Mouse (Mus musculus) lung, postnatal 25 days (tissue): ENCODE data around the gene Syt9.

Experiments used
- DNase-seq: peaks from one replicate; pipeline ENCODE4 v3.0.0; 2022; ENCODE audit warnings: low spot score

Gene Syt9

DNA sequence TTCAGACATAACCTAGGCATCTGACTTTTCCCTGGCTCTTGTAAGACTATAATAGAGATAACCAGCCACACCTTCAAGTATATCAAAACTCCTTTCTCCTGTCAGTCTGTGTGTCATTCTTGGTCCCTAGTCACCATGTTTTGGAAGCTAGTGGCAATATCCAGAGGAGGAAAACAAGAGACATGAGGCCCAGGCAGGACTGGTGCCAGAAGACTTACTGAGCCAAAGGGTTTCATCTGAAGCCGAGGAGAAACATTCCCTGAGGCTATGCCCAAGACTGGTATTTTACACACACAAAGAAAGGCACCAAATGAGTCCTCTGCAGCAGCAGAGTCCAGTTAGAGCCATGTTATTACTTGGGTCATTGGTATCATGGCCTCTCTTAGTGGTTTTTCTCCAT is 174.5 kb downstream of the Syt9 start:
- no peak for DNase-seq

DNA sequence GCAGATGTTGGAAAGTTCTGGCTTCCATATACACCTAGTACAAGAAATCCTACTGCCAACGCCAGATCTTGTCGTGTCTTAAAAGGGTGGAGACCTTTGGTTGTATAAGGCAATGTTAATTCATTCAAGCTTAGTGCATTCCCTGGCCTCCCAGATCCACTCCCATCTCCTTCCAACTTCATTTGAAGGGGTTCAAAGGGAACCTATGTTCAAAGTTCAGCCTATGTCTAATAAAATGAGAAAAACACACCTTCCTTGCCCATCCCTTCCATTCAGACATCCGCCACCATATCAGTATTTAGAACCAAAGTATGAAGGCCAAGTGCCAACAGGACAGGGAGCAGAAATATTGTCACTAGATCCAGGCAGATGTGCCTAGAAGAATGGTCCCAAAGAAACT is 177.3 kb downstream of the Syt9 start:
- no peak for DNase-seq

DNA sequence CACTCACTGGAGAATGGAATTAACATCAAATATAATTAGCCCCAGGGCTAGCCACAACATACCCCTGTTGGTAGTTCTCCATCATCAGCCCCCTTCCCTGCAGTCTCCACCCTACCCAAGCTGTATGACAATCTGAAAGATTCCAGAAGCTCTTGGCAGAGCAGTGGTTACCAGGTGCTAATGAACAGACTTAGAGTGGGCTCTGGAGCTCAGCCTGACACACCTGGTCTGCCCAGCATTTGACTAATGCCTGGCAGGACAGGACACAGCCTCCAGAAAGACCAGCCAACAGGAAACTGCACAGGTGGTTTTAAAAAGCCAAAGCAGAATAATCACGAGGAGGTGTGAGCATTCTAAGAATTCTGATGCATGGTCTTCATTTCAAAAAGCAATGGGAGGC is 182.9 kb downstream of the Syt9 start:
- DNase-seq = no peak

DNA sequence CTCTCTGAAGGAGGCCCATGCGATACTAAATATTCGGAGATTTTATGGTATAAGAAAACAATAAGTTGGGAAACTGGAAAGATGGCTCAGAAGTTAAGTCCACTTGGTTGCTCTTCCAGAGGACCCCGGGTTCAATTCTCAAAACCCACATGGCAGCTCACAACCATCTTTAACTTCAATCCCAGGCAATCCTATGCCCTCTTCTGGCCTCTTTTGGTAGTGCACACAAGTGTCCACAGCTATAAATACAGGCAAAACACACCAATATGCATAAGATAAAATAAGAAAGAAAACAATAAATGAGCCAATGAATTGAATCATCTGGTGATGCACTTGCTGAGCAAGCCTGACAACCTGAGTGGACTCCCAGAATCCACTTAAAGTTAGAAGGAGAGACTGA is 185.4 kb downstream of the Syt9 start:
- DNase-seq = no peak

DNA sequence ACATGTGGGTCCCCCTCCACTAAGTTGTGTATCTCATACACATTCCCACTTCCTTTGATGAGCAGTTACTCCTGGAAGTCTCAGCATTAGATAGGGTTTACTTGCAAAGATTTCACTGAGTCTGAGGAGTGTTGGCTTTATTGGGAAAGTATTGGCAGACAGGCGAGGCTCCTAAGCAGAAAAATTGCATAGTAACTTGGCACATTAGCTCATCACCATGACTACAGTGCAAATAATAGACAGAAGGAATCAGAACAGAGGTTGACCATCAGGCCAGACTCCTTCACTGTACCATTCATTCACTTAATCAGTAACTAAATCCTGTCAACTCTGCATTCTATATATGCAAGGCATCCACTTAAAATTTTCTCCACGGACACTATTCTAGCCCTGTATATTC is 190.1 kb downstream of the Syt9 start:
- DNase-seq = peak; percentile 44

DNA sequence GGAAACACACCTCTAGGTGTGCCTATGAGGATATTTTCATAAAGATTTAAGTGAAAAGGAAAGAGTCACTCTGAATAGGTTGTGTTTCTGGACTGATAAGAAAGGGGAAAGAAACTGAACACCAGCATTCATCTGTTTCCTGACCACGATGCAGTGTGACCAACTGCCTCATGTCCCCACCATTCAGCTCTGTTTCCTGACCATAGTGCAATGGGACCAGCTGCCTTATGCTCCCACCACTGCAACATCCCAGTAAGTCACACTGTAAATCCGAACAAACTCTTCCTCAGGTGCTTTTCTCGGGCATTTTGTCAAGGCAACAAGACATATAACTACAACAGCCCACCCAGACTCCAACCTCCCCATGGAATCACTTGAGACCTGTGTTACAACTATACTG is 191.1 kb downstream of the Syt9 start:
- no peak for DNase-seq

DNA sequence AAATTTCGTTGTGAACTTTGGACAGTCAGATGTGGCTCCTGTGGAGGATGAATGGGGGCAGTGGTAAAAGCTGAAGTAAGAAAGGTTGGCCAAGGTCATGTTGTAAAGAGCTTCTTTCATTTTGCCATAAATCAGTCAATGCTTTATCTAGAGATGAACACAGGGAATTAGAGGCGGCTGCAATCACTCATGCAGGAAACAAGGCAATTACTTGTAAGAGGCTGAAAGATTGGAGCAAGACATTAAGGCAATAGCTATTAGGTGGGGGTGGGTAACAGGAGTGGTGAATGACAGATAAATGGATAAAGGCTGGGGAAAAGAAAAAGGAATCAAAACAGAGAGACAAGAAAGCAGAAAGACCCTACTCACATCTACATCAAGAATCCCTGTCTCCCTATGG is 193.2 kb downstream of the Syt9 start:
- no peak for DNase-seq

DNA sequence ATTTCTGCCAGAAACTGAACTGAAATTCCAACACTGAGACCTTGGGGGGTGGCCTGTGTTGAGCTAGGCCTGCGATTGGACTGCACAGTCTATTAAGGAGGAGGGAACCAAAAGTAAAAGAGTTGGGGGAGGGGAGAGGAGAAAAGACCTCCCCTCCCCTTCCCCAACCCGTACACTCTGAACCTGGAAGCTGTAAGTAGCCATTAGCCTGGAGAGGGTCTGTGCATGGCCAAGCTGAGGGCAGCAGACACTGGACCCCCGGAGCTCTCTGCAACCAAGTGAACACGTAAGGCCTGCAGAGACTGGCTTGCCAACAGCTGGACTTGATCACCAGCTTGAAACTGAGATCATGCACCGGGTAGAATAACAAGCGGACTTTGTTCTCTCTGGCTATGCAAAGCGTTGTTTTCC is 196.7 kb downstream of the Syt9 start, which contains the start of gene Olfml1:
Olfml1 (plus strand) TSS at position 186 of the 411 bp plus-strand sequence.
- peak; percentile 35 for DNase-seq

DNA sequence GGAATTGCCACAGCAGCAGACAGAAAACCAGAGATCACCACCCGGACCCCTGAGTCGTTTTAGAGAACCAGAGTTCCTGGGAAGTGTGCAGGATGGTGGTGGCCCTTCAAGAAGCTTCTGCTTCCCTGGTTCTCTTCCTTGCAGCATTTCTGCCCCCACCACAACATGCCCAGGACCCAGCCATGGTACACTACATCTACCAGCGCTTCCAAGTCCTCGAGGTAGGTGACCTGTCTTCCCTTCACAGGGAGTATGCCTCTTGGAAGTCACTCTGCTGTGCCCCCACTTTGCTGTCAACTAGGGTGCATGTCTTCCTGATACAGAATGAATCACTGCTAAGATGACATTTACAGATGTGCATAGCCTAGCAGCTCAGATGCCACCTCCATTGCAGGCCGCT is 197.1 kb downstream of the Syt9 start:
- no peak for DNase-seq

DNA sequence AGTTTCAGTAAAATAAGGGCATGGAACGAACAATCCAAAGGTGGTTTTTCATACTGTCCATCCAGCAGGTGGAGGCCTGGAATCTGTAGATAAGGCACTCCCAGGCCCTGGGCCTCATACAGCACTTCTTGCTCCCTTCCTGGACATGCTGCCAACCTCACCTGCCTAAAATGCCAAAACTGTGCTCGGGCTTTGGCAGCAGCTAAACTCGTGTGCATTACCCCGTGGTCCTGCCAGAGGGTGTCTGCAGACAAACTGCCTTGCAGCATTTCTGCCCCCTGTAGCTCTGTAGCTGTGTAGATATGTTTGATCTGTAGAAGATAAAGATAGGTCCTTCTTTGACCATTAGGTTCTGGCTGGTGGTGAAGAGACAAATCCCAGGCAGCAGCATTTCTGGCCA is 198.4 kb downstream of the Syt9 start:
- DNase-seq = no peak

DNA sequence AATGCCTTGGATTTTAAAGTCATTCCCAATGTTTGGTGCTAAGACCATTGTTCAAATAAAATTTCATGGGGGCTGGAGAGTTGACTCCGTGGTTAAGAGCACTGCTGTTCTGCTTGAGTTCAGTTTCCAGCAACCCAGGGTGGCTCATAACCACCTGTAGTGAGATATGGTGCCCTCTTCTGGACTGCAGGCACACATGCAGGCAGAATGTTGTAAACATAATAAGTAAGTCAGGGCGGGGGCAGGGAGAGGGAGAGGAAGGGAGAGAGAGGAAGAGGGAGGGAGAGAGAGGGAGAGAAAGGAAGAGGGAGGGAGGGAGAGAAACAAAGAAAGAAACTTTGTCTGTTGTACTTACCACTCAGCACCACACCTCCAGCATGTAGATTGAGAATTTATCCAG is 203.3 kb downstream of the Syt9 start:
- DNase-seq = no peak

DNA sequence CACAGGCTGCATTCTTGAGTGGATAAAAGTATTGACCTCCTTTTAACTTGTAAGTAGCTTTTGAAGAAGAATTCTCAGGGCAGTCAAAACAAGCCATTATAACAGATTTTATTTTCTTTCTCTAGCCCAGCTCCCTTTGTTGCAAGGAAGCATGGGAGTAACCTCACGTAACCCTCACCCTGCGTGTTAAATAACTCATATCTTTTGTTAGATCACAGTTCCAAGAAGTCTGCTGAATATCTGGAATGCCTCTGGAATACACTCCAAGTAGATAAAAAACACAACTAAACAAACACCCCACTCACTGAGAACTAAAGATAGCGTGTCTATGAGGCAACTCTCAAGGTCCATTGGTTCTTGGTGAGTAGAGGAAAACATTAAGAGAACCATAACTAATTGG is 203.7 kb downstream of the Syt9 start:
- no peak for DNase-seq

DNA sequence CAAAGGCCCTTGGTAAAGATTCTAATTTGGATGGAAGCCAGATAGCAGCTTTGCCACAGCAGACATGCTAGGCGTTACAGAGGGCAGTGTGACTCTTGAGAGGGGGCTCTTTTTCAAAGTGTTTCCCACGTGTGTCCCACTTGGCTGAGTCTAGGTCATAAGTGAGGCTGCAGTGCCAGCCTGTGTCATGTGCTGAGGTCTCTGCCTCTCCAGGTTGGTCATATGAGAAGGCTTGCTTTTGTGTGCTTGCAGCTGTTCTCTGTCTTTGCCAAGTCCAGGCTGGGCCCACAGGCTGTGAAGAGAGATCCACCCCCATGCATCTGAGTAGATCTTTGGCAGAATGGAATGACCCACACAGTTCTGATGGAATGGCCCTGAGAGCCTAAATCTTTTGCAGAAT is 222.1 kb downstream of the Syt9 start:
- DNase-seq = no peak

DNA sequence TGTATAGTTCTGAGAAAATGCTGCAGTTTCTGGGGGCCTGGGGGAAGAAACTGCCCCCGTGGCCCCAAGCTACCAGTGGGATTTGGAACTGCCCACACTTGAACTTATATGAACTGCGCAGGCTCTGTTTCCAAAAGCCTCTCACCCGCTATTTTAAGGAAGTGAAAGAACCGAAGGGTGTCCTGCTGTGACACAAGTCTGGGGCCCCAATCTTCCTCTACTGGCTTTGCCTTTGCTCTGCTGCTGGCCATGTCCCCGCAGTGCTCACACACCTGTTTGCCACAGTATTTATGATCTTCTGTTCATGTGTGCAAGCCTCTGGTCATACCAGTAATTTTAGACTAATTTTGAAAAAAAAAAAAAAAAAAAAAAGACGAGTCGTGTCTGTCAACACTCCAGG is 223.4 kb downstream of the Syt9 start:
- DNase-seq = peak; percentile 28

DNA sequence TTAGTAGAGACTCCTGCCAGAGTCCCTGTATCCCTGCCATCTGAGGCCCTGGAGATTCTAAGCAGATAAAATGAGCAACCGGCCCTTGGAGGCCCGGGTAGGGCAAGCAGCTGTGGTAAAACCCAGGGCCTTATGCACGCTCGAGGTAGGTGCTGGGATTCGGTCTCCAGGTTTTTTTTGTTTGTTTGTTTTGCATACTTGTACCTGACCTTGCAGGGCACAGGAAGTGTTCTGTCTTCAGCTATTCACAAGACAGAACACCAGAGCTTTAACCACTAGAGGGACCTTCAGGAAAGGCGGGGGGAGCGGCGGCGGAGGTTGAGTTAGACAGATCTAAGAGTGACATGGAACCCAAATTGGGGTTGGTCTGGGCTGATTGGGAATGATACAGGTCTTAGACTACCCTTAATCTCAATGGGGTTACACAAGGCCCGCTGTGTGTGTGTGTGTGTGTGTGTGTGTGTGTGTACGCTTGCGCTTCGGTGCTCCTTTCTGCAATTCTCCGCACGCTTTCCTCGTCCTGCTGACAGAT is 223.9 kb downstream of the Syt9 start:
- peak; percentile 68 for DNase-seq

DNA sequence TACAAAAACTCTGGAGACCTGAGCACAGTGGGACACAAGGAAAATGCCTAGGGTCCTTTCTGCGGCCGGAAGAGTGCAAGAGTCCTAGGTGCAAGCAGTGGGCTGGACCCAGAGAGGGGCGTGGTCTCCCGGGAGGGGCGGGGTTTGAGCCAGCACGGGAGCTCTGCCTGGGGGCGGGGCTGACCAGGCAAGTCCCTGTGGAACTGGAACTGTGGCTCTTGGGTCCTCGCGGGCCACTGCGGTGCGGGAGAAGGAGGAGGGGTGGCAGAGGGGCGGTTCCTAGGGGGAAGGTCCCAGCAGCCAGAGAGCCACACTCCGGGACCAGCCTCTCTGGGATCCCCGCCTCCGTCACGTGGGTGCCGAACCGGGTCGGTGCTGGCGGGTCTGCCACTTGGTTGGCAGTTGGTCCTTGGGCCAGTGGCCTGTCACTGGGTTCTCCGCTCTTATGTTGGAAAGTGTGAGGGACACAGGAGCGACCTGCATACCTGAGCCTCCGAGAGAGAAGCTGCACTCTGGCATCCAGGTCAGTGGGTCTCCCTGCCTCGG is 224.4 kb downstream of the Syt9 start, which contains the start of gene Ppfibp2:
Ppfibp2 (plus strand) TSS at position 351 of the 546 bp plus-strand sequence.
- peak; percentile 96 for DNase-seq

DNA sequence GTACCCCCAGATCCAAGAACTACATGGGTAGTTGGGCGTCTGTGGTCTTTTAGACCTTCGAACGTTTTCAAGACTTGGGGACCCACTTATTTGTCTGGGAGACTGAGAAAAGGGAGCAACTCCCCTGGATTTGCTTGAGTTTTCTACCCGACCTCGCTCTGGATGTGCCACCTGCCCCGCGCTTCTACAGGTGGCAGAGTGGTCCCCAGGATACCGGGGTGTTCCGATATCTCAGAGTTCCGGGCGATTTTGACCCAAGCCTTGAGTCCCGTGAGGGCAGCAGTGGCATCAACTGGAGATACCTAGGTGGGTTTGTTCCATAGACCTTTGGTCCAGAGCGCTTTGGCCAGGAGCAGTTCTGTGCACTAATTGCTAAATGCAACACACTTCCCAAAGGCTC is 224.9 kb downstream of the Syt9 start:
- no peak for DNase-seq

DNA sequence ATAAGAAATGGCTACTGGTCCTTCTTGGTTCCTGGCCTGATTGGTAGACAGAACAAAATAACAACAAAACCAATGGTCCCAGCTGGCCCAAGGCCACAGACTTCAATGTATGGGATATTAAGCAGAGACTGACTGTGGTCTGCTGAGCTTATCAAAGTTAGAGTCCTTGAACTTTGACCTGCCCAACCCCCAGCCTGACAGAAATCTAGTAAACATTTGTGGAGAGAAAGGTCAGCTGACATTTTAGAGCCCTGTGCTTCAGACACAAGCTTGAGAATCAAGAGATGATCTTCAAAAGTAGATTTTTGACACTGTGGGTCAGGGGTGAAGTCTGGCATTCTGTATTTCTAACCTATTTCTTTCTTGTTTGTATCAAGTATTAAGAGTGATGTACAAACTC is 226.2 kb downstream of the Syt9 start:
- DNase-seq = no peak

DNA sequence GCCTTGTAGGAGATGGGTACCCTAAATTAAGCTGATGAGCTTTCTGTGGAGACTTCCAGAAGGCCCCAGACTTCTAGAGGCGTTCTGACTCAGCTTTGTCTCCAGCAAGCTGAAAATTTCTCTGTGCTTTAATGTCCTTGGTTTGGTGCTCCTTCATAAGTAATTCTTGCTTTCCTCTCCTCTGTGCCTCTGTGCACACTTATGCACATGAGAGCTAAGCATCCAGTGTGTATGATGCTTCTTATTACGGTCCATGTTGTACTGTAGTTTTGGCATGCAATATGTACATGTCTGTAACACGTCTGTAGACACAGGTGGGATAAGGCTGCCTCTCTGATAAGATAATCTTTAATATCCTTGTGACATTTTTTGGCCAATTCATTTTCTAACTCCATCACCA is 227.4 kb downstream of the Syt9 start:
- DNase-seq = no peak
